Mouse (Mus musculus) gastrocnemius, adult 2 months (tissue): ENCODE results near the gene Colgalt2. TPM values are rescaled to one million over a fixed set of nuclear protein-coding genes. Genes with fewer than 3 reads are reported as not detected.
A peak's percentile ranks its signal among the peaks of the same experiment; 100 is the strongest.
"Not testable (repeated sequence)": the region's sequence is repeated elsewhere in the genome, so short reads cannot be mapped to it uniquely, and the experiment has no call there.

Experiments used
- DNase-seq: peaks from one replicate; pipeline ENCODE4 v3.0.0; 2022
- H3K27ac ChIP-seq: fragments of 200-600 bp; 2 replicates; pipeline ENCODE4 v1.8.1; 2022; ENCODE audit warnings: mild to moderate bottlenecking
- H3K4me3 ChIP-seq: fragments of 200-600 bp; 2 replicates; pipeline ENCODE4 v1.8.1; 2022; ENCODE audit warnings: mild to moderate bottlenecking, moderate library complexity
- CTCF ChIP-seq: fragments of 200-600 bp; IDR thresholded peaks from 2 replicates; pipeline ENCODE4 v1.8.1; 2022; ENCODE audit warnings: antibody characterized with exemption, mild to moderate bottlenecking, moderate library complexity
- intact Hi-C: fragments of 180-260 bp; cut with DNase I; formaldehyde crosslinking; loops from one replicate; pipeline ENCODE4 v1.15.1; 2025
- long read RNA-seq, 2 experiments: library from polyadenylated mRNA; stranded (forward); transcript quantifications; one replicate each; pipeline ENCODE4 v2.0.0; 2021
- total RNA-seq, 2 experiments: library from RNA; stranded (reverse); gene quantifications; 2 replicates each; pipeline ENCODE4 v1.2.3; 2021

Colgalt2 gene
- 1 to 10 TPM; 1.6 to 2.5 TPM for total RNA-seq
- long read RNA-seq, experiment 1: 0 reads
- long read RNA-seq, experiment 2, full-length matches to known transcripts: 2 of 2 reads
- long read RNA-seq, experiment 2, partial matches to known transcripts: 0 of 2 reads
- long read RNA-seq, experiment 2, other reads (novel, unspliced or antisense): 0 of 2 reads

- Histone ChIP-seq H3K27ac (peak within 1 kb of the TSS; percentile 85), H3K4me3 (peak within 1 kb of the TSS; percentile 87)
- intact Hi-C loops: loop anchor here (5.0 kb wide), 2 partner anchors 57 to 112 kb away; no protein-coding TSS in a partner anchor
- peak; percentile 70 for DNase-seq
- no peak for TF ChIP-seq CTCF
Measured at GRCm38 (mm10) chr1:152399790-152400555, at the start of gene Colgalt2. Gene Colgalt2 (plus strand): TSS chr1:152399830.

DNA sequence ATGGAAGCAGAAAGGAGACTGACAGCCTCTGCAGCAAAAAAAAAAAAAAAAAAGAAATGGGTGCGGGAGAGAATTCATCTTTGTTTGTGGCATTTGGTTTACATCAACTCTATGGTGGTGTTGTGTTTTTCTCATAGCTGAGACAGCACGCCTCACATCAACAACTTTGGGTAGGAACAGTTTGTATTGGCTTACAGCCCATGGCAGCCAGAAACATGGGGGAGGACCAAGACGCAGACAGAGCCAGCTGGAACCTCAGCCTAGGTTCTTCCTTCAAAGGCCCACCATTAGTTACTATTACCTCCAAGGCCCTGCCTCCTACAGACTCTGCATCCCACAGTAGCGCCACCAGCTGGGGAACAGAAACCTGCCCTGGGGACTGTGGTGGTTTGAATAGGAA, 42.9 kb upstream of the Colgalt2 start:
- DNase-seq: no peak
- intact Hi-C loops: no loop called here
- H3K27ac ChIP-seq: no peak overlapping the region
- no peak for TF ChIP-seq CTCF
- no peak overlapping the region for H3K4me3 ChIP-seq

DNA sequence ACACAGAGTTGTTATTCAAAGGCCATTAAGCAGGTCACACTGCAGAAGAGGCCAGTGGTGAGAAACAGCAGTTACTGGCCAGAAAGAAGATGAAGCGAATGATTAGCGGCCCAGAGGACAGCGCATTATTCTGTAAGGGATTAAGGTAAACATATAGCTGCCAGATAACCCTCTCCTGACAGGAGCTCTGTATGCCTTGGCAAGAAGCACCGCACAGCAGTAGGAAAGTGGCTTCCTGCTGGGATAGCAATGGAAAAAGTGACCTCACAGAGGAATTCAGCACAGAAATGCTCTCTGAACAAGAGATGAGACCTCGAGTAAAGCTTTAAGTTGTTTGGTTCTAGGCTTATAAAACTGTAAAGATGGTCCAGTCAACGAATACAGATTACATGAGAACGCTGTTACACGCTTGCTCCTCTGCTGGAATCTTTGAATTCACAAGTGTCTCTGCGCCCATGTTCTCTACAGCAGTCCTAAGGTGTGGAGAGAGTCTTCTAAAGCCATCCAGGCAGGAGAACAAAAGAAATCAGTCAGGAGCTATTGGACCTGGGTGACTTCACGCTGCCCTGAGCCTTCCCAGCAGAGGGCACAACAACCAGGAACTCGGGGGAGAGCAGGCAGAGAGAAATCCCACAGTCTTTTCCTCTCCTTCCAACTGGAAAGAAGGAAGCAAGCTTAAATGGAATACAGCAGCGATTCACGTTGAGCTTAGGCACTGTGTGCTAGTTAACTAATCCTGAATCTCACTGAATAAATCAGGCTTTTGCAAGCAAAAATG, 31.1 kb upstream of the Colgalt2 start:
- intact Hi-C loops: loop anchor here (1.0 to 2.0 kb wide), 3 partner anchors 64 to 548 kb away; no protein-coding TSS in a partner anchor
- peak overlapping the region; percentile 31; the same call in 1 of the 2 replicates for H3K27ac ChIP-seq
- no peak for DNase-seq
- no peak for TF ChIP-seq CTCF
- no peak overlapping the region for H3K4me3 ChIP-seq

DNA sequence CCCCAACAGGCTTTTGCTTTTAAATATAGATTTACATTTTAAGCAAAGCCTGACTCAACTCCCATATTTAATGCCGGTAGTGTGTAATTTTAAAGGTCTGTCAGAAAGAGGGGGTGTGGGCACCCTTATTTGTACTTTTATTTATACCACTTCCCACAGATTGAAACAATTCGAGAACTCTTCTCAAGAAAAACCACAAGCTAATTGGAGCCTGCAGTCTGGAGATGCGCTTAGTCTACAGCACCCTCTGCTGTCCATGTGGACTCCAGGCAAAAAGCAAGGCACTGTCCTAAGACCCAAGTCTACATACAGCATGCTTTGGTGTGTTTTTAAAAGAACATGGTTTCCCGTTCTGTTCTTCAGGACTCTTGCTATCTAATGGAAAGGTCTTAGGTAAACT, 30.5 kb upstream of the Colgalt2 start:
- TF ChIP-seq CTCF: peak; percentile 97
- intact Hi-C loops: loop anchor here (1.0 to 2.0 kb wide), 3 partner anchors 64 to 549 kb away; no protein-coding TSS in a partner anchor
- Histone ChIP-seq H3K4me3 (no peak overlapping the region), H3K27ac (peak overlapping the region; percentile 31; the same call in 1 of the 2 replicates)
- peak; percentile 62 for DNase-seq

DNA sequence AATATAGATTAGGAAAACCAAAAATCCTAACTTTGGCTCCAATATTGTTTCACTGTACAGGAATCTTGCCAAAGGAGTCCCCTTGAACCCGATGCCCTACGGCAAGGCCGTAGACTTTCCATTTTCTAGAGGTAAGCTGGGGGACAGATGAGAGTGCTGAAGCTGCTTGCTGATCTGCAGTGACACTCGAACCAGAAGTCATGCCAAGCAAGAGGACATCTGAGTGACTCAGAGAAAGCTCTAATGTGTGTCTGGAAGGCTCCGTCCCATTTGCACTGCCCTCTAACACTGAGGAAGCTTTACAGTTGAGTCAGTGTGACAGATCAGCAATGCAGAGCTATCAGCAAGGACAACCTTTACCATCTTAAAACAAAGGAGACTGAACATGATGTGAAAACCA, 21.3 kb upstream of the Colgalt2 start:
- no peak overlapping the region for H3K27ac ChIP-seq
- TF ChIP-seq CTCF: no peak
- intact Hi-C loops: no loop called here

DNA sequence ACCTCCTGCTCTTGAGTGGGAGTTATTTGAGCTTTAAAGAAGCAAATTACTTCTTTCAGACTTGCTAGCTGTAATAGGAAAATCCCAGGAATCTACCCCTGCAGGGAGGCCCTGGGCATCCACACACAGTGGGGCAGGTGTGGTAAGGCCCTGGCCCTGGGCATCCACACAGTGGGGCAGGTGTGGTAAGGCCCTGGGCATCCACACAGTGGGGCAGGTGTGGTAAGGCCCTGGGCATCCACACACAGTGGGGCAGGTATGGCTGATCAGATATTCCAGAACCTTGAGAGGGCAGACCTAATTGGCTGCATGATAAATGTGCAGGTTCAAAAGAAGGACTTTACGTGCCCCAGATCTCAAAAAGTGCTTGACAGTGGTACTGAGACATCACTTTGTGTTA, 15.0 kb upstream of the Colgalt2 start:
- TF ChIP-seq CTCF: no peak
- Histone ChIP-seq H3K27ac (no peak overlapping the region), H3K4me3 (no peak overlapping the region)
- intact Hi-C loops: no loop called here
- no peak for DNase-seq

More for the DNA sequence above, 21.3 kb upstream of the Colgalt2 start:
- no peak for DNase-seq
- no peak overlapping the region for H3K4me3 ChIP-seq

DNA sequence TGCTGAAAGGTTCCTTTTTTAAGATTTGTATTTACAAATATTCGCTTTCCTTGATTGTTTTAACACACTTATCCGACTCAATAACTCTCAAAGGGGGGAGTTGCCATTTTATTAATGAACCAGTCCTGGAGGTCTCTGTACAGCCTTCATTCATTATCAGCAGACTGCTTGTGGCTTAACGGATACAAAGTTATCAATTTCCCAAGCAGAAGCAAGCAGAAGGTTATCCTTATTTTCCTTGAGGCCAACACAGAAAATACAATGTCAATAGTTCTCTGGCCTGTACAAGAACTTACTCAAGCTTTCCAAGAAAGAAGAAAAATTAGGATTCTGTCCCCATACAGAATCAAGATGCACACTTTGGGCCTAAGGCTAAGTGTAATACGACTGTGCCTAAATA, 13.9 kb upstream of the Colgalt2 start:
- DNase-seq, intact Hi-C loops: not testable (repeated sequence)
- Histone ChIP-seq H3K27ac (peak overlapping the region; percentile 87), H3K4me3 (peak overlapping the region; percentile 91)

- TF ChIP-seq CTCF: peak; percentile 5; the same call in 1 of the 2 replicates
- Histone ChIP-seq H3K4me3 (peak within 1 kb of the TSS; percentile 91), H3K27ac (peak within 1 kb of the TSS; percentile 87)
- intact Hi-C loops: no loop called here
- DNase-seq: peak; percentile 91
Measured at GRCm38 (mm10) chr1:152386188-152386835, 13.3 kb upstream of the Colgalt2 start, which contains the start of gene Tsen15. Gene Tsen15 (minus strand): TSS chr1:152386688.

DNA sequence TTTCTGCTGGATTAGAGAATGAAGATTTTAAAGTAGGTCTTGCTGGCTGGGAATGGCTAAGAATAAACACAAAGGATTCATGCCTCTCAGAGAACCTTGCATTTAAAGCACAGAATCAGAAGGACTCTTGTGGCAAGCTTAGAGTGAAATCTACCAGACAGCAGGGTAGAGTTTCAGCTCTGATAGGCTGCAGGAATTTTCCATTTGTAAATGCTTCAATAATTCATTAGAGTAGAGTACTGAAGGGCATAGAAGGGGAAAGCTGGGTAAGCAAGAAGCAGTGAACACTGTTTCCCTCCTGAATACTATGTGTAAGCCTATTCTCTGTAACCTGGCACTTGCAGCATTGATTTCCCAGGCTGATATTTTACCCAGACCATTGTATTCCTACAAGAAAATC, 10.4 kb upstream of the Colgalt2 start:
- H3K27ac ChIP-seq: no peak overlapping the region
- H3K4me3 ChIP-seq: no peak overlapping the region
- intact Hi-C loops: no loop called here
- TF ChIP-seq CTCF: no peak
- no peak for DNase-seq

- no peak for DNase-seq
- Histone ChIP-seq H3K27ac (no peak overlapping the region), H3K4me3 (no peak overlapping the region)
- TF ChIP-seq CTCF: no peak
- intact Hi-C loops: no loop called here
Measured at GRCm38 (mm10) chr1:152394137-152394536, 5.5 kb upstream of the Colgalt2 start.

- Histone ChIP-seq H3K4me3 (no peak overlapping the region), H3K27ac (no peak overlapping the region)
- no peak for DNase-seq
- intact Hi-C loops: no loop called here
- no peak for TF ChIP-seq CTCF
Measured at GRCm38 (mm10) chr1:152394956-152395515, 4.6 kb upstream of the Colgalt2 start.

- H3K4me3 ChIP-seq: no peak overlapping the region
- intact Hi-C loops: no loop called here
- H3K27ac ChIP-seq: no peak overlapping the region
- DNase-seq: no peak
- no peak for TF ChIP-seq CTCF
Measured at GRCm38 (mm10) chr1:152398708-152399107, 922 bp upstream of the Colgalt2 start.
